Mouse (Mus musculus) heart, embryonic 14.5 days (tissue): ENCODE results near the gene Zfyve27. TPM values are rescaled to one million over a fixed set of nuclear protein-coding genes. Genes with fewer than 3 reads are reported as not detected.

Source experiments
- ATAC-seq: fragments of 200-750 bp; cut with Nextera tagmentation; 2 replicates; pipeline ENCODE4 v1.8.0; 2017; ENCODE audit warnings: low read depth, moderate TSS enrichment; ENCODE audit not compliant: insufficient number of reproducible peaks, insufficient read depth, low FRiP score
- H3K27ac ChIP-seq, 2 experiments: fragments of 200-500 bp in 1 of 2; fragments of 300-500 bp in 1 of 2; sonication (generic) in 1 of 2; replicated peaks in 1 of 2; 2 replicates each; pipeline ENCODE4 v1.5.1; 2012 to 2014; ENCODE audit warnings: low read depth in 2 of 2, low read length in 2 of 2, control low read depth in 1 of 2, mild to moderate bottlenecking in 1 of 2, mixed read lengths in 1 of 2; ENCODE audit not compliant: control insufficient read depth in 1 of 2, insufficient read depth in 1 of 2
- H3K27me3 ChIP-seq: fragments of 300-500 bp; sonication (generic); 2 replicates; pipeline ENCODE4 v1.6.1; 2014; ENCODE audit warnings: mild to moderate bottlenecking, low read length, control low read depth; ENCODE audit not compliant: control insufficient read depth, insufficient read depth
- H3K36me3 ChIP-seq: fragments of 300-500 bp; sonication (generic); 2 replicates; pipeline ENCODE4 v1.6.1; 2014; ENCODE audit warnings: mild to moderate bottlenecking, control low read depth, low read length, mixed read lengths; ENCODE audit not compliant: control insufficient read depth, insufficient read depth
- H3K4me1 ChIP-seq, 2 experiments: fragments of 200-500 bp in 1 of 2; fragments of 300-500 bp in 1 of 2; sonication (generic) in 1 of 2; 2 replicates each; pipeline ENCODE4 v1.6.1; 2012 to 2014; ENCODE audit warnings: low read length in 2 of 2, control low read depth in 1 of 2, mixed read lengths in 1 of 2; ENCODE audit not compliant: control insufficient read depth in 2 of 2, insufficient read depth in 2 of 2
- H3K4me2 ChIP-seq: fragments of 300-500 bp; sonication (generic); 2 replicates; pipeline ENCODE4 v1.6.1; 2014; ENCODE audit warnings: mild to moderate bottlenecking, low read length
- H3K4me3 ChIP-seq, 2 experiments: fragments of 200-500 bp in 1 of 2; fragments of 300-500 bp in 1 of 2; sonication (generic) in 1 of 2; 2 replicates each; pipeline ENCODE4 v1.5.1; 2012 to 2014; ENCODE audit warnings: low read length in 2 of 2, mild to moderate bottlenecking in 2 of 2, control low read depth in 1 of 2, low read depth in 1 of 2, moderate library complexity in 1 of 2; ENCODE audit not compliant: control insufficient read depth in 1 of 2, insufficient read depth in 1 of 2
- H3K9ac ChIP-seq: fragments of 300-500 bp; sonication (generic); 2 replicates; pipeline ENCODE4 v1.6.1; 2014; ENCODE audit warnings: mild to moderate bottlenecking, low read length
- H3K9me3 ChIP-seq: fragments of 300-500 bp; sonication (generic); 2 replicates; pipeline ENCODE4 v1.6.1; 2016; ENCODE audit warnings: low read length, control low read depth; ENCODE audit not compliant: control insufficient read depth
- WGBS: fragments of 180-500 bp; shearing (Covaris S2); extraction: QIAGEN DNeasy Blood & Tissue Kit; methylation state at CpG from one replicate; pipeline ENCODE4 v1.1.7; 2014; 5-methylcytosine and 5-hydroxymethylcytosine counted together
- polyA plus RNA-seq: library from polyadenylated mRNA; unstranded; fragments of >200 nt; fragmentation: Nextera tagmentation; extraction: Ambion mirVana; gene quantifications from 2 replicates; pipeline ENCODE4 v1.2.1, GENCODE M21; 2014

Zfyve27 gene
- polyA plus RNA-seq, 1 experiment from 2014 or later = 15.7 TPM

- H3K4me3 ChIP-seq = no peak overlapping the region
- H3K4me1 ChIP-seq = peaks cover 16 to 29% of the 10 kb centered on the region in 2 experiments
- 32% methylated on average over 7 of the region's 7 CpGs for WGBS
- ATAC-seq = peak; percentile 78
- H3K36me3 ChIP-seq = no peaks in the 10 kb centered on the region
- 0 out of 2 replicates have a peak overlapping the region, but pooled peaks have one; percentile 32 for H3K9ac ChIP-seq
- H3K27me3 ChIP-seq = no peaks in the 10 kb centered on the region
- H3K9me3 ChIP-seq = no peaks in the 10 kb centered on the region
- H3K27ac ChIP-seq = peak overlapping the region; percentile 83 to 95
- peak overlapping the region; percentile 60 for H3K4me2 ChIP-seq
Measured at GRCm38 (mm10) chr19:42238341-42238715, 74.6 kb downstream of the Zfyve27 start.

- no peak overlapping the region for H3K4me2 ChIP-seq
- ATAC-seq = no peak
- H3K27me3 ChIP-seq = no peaks in the 10 kb centered on the region
- peaks cover 16 to 29% of the 10 kb centered on the region in 2 experiments for H3K4me1 ChIP-seq
- H3K4me3 ChIP-seq = no peak overlapping the region
- WGBS = 30% methylated on average over 8 of the region's 8 CpGs
- H3K36me3 ChIP-seq = no peaks in the 10 kb centered on the region
- no peak overlapping the region for H3K27ac ChIP-seq
- H3K9ac ChIP-seq = no peak overlapping the region
- H3K9me3 ChIP-seq = no peaks in the 10 kb centered on the region
Measured at GRCm38 (mm10) chr19:42240881-42241280, 77.1 kb downstream of the Zfyve27 start.

DNA sequence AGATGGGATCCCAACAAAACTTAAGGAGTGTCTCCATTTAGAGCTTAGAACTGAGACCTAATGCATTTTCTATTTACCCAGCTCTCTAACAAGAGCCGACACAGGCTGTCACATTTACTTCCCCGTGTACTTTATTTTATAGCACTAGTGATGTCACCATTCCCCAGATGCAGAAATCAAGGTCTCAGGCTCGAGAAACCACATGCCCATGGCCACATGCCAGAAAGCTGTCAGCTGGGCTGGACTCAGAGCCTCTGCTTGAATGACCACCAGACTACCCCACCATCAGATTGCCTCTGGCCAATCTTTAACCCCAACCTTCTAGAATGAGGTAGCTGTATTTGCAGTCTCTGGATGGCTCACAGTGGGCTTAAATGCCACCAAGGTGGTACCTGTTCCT lies 79.7 kb downstream of the Zfyve27 start:
- WGBS = 54% methylated on average over 3 of the region's 3 CpGs
- H3K9ac ChIP-seq = no peak overlapping the region

More for the DNA sequence above, 79.7 kb downstream of the Zfyve27 start:
- Histone ChIP-seq H3K36me3 (no peaks in the 10 kb centered on the region), H3K27me3 (no peaks in the 10 kb centered on the region), H3K4me1 (peaks cover 15 to 25% of the 10 kb centered on the region in 2 experiments), H3K4me3 (no peak overlapping the region), H3K27ac (no peak overlapping the region), H3K9me3 (no peaks in the 10 kb centered on the region), H3K4me2 (no peak overlapping the region)
- no peak for ATAC-seq

Other genes starting within 250 kb of the Zfyve27 start
- gene Exosc1, start 230.5 kb upstream of the Zfyve27 start, polyA plus RNA-seq = 40.8 and 42.0 TPM in 2 replicates
- gene Zdhhc16, start 230.5 kb upstream of the Zfyve27 start, polyA plus RNA-seq = 42.3 and 47.8 TPM in 2 replicates
- 24.4 and 28.3 TPM in 2 replicates for gene Mms19, start 182.8 kb upstream of the Zfyve27 start, polyA plus RNA-seq
- gene Ubtd1, start 182.2 kb upstream of the Zfyve27 start, polyA plus RNA-seq = 11.8 and 13.2 TPM in 2 replicates
- gene Ankrd2, start 128.0 kb upstream of the Zfyve27 start, polyA plus RNA-seq = not detected in 2 replicates
- gene Hoga1, start 118.3 kb upstream of the Zfyve27 start, polyA plus RNA-seq = 0.74 and 0.76 TPM in 2 replicates
- gene 4933411K16Rik, start 111.7 kb upstream of the Zfyve27 start, polyA plus RNA-seq = not detected in 2 replicates
- gene Morn4, start 77.6 kb upstream of the Zfyve27 start, polyA plus RNA-seq = 14.0 and 15.6 TPM in 2 replicates
- gene Pi4k2a, start 73.5 kb upstream of the Zfyve27 start, polyA plus RNA-seq = 19.2 and 20.2 TPM in 2 replicates
- 36.0 and 38.2 TPM in 2 replicates for gene Avpi1, start 34.9 kb upstream of the Zfyve27 start, polyA plus RNA-seq
- 17.8 and 25.0 TPM in 2 replicates for gene Marveld1, start 16.6 kb upstream of the Zfyve27 start, polyA plus RNA-seq
- gene Sfrp5, start 38.3 kb downstream of the Zfyve27 start, polyA plus RNA-seq = 4.3 and 4.4 TPM in 2 replicates
- gene Golga7b, start 83.6 kb downstream of the Zfyve27 start, polyA plus RNA-seq = 0.11 and 0.34 TPM in 2 replicates